Mouse (Mus musculus): ENCODE data around the gene Tsen34.

Tsen34 gene

DNA sequence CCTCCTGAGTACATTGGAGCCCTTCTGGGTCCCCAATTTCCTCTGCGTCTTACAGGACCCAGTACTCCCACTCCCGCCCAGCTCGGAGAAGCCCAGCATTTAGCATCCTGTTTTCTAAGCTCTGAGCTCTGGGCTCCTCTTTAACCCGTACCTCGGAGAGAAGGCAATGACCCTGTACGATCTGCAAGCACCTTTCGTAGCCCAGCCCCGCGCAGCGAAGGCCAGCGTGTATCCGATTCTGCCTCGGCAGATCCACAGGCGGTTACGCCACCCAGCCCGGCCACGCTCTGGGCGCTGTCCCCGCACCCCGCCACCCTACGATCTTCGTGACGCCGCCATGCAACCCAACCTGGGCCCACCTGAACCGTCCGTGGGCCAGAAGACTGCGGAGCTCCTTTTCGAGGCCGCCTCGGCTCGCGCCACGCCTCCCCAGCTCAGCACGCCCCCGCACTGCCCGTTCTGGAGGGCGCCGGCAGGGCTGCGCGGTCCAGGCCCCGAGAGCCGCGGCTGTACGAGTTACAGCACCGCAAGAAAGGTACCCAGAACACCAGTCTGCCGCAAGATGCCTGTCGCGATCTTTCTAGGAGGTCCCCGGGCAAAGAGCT is at the start of gene Tsen34:
Tsen34 (plus strand) TSS at position 482 of the 605 bp plus-strand sequence.
- DNase-seq (ENCODE audit: low spot score in 2 of 2): no peak

DNA sequence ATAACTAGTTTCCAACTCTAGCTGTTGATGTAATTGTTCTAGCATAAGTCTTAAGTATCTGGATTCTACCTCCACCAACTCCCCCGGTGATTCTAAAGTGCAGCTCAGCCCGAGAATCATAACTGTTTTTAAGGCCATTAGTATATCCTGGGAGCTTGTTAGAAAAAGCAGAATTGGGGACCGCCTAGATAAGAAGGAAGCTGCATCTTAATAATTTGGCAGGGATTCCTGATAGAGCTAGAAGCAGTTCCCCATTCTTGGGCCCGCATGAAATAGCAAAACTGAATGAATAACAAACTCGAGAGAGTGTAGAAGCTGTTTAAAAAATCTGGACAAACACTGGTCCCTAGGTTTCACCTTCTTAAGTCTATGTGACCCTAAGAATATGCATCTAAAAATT is 49.3 kb upstream of the Tsen34 start:
- no peak for DNase-seq (ENCODE audit: low spot score in 2 of 2)

DNA sequence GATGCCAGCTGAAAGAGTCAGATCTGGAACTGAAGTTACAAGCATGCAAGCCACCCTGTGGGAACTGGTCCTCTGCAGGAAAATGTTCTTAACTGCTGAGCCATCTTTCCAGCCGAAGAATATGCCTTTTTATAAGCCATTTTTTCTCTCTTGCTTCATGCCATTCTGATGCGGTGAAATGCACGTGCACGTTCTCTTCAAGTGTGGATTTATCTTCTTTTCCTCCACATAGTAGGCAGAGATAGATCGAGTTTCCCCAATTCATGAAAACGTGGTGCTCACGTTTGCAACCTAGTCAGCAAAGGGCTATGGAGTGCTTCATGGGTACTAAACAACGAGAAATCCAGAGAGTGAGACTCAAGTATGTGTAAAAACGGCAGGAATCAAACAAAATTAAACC is 48.8 kb upstream of the Tsen34 start:
- DNase-seq (ENCODE audit: low spot score in 2 of 2): no peak

DNA sequence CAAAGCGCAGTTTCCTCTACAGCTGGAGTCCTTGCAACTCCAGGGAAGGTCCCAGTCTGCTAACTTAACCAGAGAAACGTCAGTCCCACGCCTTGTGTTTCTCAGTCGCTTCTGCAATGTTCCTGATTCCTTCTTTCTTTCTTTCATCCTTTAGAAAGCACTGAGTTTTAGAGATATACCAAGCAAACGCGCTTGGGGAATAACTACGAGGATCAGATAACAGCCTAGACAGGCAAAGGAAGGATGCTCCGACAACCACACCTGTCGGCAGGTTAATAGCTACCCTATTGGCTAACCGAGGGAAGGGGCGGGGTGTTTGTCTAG is 48.4 kb upstream of the Tsen34 start:
- no peak for DNase-seq (ENCODE audit: low spot score in 2 of 2)

DNA sequence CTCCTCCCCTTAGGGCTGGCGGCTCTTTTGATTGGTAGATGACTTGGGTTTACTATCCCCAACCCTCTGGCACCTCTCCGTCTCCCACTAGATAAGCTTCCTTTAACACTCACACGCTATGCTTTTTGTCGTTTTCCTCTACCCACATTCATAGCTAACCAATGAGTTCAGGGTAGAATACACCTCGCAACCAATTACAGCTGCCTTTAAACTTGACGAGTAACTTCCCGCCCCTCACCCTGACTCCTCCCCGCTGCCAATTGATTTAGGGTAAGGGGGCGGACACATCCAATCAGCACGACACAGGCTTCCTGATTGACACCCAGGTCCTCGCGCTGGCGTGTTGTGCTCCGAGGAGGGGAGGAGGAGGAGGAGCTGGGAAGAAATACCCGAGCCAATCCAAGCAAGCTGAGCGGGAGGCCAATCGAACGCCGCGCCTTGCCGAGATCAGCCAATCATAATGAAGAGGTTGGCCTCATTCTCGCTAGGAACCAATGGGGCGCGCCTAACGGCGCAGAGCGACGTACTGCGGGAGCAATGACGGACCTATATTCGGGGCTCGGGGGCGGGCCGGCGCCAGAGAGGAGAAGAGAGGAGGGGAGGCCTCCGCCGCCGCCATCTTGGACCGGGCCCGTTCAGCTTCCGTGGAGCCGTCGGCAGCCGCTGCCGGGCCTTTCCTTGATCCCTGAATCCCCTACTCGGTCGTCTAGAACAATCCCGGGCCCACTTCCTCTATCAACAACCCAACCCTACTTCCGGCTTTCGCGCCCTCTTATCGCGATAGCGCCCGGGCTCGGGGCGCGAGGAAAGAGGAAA is 47.8 kb upstream of the Tsen34 start, which contains the start of gene Cnot3:
Cnot3 (plus strand) TSS at position 597 of the 816 bp plus-strand sequence.
- DNase-seq (ENCODE audit: low spot score in 2 of 2): peak; percentile 100

DNA sequence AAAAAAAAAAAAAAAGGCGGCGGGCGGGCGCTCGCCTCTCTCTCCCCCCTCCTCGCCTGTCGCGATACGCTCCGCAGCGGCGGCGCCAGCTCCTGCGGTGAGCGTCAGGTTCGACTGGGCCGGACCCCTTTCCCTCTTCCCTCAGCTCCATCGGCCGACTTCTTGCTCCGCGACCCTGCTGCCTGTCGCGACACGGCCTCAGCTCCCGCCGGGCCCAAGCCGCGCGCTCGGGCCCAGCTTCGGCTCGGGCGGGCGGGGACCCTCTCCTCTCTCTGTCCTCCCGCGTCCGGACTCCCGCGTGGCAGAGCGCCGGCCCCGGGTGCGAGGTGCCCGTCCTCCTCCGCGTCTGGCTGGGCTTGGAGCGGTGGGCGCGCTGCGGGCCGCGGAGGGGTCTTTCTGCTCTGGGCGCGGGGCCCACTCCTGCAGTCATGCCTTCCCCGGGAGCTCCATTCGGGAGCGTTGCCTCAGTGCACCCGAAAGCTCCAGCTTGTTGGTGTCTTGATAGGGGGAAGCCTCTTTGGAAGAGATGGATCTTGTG is 47.1 kb upstream of the Tsen34 start:
- peak in 1 of 2 experiments; percentile 12 for DNase-seq (ENCODE audit: low spot score in 2 of 2)

DNA sequence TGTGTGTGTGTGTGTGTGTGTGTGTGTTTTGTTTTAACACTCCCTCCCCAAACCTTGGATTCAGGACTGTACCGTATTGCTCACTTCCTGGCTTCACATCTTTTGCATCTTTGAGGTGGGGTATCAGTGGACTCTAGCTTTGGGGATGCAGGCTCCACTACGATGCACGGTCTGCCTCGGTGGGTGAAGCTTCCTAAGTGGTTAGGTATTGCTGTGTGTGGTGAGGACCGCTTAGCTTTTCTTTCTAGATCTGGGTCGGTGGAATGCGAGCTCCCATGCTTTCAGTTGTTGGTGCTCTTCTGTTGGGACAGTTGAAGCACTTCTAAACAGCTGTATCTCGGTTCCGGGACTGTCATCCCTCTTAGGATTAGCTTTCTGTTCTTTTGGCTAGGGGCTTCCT is 46.5 kb upstream of the Tsen34 start:
- no peak for DNase-seq (ENCODE audit: low spot score in 2 of 2)

DNA sequence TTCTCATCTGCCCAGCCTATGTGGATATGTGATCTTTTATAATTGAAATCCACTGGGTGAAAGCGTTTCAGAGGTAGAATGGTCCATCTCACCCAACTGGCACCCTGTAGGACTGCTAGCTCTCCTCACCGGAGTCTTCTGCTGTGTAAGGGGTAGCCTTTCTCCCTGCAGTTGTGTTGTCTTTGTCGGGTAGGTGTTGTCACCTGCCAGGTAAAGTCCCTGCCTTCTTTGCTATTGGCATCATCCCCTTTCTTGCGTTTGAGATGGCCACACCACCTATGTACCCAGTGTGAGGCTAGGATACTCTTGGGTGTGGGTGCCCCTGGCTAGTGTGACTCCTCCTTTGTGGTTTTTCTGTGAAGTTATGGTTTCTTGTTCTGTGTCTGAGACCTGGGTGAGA is 46.0 kb upstream of the Tsen34 start:
- DNase-seq (ENCODE audit: low spot score in 2 of 2): no peak

DNA sequence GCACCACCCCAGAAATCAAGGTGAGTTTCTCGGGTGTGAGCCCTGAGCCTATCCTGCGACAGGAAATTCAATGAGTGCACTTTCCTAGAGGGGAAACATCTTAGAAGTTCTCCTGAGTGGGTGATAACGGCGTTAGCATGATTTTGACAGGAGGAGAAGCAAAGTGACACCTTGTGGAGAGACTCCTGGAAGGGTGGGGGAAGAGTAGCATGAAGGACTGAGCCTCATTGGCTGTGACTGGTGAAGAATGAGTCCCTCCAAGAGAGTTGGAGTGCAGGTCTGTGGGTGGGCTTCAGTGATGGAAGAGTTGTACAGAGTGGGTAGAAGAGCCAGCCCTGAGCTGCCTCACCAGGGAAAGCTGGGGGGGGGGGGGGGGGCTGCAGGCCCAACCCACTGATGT is 35.7 kb upstream of the Tsen34 start:
- no peak for DNase-seq (ENCODE audit: low spot score in 2 of 2)

DNA sequence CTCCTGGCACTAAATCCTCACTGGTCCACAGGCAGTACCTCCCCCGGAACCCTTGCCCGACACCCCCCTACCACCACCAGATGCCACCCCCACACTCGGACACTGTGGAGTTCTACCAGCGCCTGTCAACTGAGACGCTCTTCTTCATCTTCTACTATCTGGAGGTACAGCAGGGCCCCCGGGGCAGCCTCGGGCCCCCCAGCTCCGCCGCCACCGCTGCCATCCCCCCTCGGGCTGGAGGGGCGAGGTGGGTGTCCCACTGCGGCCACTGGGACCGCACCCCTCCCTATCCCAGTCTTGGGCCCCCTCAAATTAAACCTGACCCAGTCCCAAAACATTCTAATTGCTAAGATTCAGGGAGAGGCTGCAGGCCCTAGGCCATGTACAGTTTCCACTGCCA is 34.1 kb upstream of the Tsen34 start:
- no peak for DNase-seq (ENCODE audit: low spot score in 2 of 2)

DNA sequence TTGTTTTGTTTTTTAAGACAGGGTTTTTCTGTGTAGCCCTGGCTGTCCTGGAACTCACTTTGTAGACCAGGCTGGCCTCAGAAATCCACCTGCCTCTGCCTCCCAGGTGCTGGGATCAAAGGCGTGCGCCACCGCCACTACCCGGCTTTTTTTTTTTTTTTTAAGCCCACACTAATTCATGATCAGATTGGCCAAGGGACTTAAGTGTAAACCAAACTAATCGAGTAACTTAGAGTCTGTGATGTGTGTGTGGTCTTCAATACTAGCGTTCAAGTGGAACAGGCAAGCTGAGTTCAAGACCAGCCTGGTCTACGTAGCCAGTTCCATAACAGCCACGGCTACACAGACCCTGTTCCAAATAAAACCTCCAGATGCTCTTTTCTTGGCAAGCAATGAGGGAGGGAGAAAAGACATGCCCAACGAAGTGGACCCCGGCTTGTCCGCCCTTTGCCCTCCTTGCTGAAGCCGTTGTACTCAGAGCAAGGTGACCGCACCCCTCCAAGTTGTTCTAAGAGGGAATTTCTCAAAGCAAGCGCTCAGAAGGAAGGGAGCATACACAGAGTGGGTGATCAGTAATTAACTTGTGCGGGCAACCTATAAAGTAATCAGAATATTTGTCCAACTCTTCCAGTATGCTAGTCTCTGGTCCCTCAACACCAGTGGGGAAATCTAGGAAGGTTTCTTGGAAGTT is 28.0 kb upstream of the Tsen34 start:
- peak in 1 of 2 experiments; percentile 30 for DNase-seq (ENCODE audit: low spot score in 2 of 2)

DNA sequence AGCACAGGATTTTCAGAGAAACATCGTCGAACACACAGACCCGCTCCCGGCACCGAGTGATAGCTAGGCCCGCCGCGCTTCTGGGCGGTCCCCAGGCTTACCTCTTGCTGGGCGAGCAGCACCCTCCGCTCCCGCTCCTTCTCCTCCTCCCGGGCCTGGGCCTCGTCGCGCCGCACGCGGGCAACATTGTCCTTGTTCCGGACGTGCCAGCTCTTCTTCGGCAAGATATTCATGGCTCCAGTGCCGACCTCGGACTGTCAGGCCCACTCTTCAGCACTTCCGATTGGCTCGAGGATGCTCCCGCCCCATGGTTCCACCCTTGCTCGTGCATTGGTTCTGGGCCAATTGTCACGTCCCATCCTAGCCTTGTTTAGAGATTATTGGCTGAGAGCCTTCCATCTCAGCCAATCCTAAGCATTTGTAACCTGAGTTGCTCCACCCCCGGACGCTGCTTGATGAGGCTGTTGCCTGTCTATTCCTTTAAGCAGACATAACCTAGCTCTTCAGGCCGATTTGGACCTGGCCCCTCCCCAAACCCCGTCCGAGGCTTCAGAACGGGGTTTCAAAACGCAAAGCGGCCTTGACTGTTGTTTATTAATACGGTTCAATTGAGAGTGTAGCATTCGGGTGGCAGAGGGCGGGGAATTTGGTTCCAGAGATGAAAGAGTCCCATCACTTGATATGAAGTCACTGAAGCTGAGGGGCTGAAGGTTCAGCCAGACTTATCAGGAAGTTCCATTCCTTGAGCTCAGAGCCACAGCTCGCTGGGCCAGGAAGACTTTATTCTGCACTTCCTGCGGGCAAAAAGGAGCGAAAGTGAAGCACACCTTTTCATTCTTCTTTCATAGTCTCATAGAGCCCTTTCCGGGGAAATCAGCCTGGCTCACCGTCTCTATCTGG is 27.2 kb upstream of the Tsen34 start, which contains the start of gene Leng1:
Leng1 (minus strand) TSS at position 626 of the 900 bp plus-strand sequence.
- DNase-seq (ENCODE audit: low spot score in 2 of 2): peak; percentile 99

DNA sequence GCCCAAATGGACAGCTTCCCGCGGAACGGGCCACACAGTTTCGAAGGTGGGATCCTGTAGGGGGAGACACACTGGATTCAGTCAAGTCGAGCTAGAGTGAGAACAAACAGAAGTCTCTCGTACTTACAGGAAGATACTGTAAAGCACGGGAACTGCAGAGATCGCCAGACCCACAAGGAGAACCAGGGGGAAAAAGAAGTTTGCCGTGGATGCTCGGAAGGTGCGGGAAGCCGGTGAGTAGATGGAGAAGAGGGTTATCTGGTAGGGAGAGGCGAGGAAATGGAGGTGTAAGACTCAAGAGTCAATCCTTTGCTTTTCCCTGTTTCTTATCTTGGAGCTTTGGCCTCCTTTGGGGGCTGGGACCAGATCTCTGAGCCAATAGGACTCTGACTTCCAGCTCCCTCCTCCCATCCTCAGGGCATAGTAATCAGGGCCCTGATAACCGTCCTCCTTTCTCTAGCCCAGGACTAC is 25.7 kb upstream of the Tsen34 start:
- no peak for DNase-seq (ENCODE audit: low spot score in 2 of 2)

DNA sequence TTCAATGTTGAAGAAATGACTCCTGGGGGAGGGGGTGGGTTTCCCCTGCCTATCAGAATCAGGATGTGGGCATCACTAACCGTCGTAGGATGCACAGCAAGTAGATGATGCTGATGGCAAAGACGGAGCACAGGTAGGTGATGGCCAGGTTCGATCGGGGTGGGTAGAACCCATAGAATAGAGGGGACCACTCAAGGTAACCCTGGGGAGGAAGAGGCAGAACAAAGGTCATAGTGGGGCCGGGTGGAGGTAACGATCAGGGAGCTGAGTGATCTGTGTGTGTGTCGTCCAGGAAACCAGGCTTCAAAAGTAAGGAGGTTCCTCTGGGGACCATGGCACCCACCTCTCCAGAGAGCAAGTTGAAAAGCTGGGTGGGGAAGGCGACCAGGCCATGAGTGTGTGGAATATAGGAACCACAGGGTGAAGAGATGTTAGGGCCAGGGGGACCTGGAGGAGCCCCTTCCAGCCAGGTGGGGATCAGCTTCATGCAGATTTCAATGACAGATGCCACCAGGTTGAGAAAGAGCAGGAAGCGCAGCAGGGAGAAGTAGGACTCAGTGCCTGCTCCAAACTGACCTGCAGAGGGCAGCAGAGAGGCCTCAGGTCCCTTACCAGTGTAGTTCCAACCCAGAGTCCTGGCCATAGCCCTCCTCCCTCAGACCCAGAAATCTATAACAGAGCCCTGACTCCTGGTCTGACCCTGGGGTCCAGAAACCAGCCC is 18.0 kb upstream of the Tsen34 start:
- peak; percentile 60 to 70 for DNase-seq (ENCODE audit: low spot score in 2 of 2)

DNA sequence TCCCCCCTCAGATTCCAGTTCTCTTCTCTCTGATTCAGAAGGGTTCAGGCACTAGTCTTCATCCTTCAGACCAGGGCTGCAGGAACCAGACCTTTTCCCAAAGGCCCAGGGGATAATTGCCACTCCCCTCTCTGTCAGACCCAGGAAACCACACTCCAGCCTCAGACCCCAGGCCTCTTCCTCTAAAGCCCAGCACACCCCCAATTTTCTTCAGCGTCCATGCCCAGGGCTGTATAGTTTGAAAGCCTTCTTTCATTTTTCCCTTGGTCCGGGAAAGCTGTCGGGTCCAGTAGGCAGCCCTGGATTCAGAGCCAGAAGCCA is 17.5 kb upstream of the Tsen34 start:
- DNase-seq (ENCODE audit: low spot score in 2 of 2): no peak

DNA sequence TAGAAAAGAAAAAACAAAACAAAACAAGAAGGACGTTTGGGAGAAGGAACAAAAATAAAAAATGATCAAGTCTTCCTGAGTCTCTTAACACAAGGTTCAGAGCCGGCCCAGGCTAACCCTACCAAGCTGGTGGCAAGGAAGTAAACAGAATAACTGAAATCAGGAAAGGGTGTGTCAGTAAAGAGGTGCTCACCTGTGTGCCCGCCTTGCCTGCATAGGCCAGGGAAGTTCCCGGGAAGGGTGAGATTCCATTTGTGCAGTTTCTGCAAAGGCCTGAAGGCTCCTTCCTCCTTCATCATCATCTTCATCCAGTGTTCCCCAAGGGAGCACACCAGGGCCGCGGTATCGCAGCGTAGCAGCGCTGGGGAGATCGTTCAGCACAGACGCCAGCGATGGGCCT is 16.3 kb upstream of the Tsen34 start:
- no peak for DNase-seq (ENCODE audit: low spot score in 2 of 2)

DNA sequence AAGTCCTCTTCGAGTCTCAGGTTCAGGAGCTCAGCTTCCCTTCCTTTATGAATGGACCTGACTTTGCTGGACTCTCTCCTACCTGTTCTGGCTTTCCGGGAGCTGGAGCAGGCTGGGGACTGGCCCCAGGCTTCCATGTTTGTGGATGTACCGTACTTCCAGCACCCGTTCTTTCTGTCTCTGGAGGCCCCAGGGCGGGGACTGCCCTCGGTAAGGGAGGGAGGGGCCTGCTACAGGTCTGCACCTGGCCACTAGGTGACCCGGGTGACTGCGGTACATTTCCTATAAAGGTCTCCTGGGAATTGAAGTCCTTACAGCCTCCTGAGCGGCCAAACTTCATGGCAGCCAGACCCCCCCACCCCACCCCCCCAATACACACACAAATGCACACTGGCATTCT is 15.3 kb upstream of the Tsen34 start, which contains the start of gene Tmc4:
Tmc4 (minus strand) TSS at position 212 of the 400 bp plus-strand sequence.
- no peak for DNase-seq (ENCODE audit: low spot score in 2 of 2)

DNA sequence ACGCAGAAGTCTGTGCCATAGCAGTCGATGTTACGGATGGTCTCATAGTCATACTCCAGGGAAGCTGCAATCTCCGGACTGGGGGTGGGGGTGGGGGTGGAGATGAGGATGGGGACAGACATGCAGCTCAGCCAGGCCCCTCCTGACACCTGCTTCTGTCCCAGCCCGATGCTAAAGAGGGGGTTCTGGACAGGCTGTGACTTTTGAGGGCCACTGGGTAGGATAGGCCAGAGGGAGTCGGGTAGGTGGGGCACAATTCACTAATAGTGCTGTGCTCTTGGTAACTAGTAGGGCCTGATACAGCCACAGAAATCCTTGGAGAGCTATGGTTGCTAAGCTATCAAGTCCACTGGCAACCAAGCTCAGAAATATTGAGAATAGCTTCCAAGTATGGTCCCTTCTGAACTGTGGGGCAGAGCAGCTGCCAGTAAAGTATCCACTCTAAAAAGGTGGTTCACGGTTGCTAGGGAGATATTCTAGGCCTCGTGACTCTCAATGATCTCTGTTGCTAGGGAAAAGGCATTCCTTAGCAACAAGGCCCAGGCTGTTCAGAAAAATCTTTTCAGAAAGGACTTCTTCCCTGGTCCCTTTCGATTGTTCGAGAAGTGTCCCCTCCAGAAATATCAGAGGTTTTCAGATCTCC is 8.6 kb upstream of the Tsen34 start:
- no peak for DNase-seq (ENCODE audit: low spot score in 2 of 2)

DNA sequence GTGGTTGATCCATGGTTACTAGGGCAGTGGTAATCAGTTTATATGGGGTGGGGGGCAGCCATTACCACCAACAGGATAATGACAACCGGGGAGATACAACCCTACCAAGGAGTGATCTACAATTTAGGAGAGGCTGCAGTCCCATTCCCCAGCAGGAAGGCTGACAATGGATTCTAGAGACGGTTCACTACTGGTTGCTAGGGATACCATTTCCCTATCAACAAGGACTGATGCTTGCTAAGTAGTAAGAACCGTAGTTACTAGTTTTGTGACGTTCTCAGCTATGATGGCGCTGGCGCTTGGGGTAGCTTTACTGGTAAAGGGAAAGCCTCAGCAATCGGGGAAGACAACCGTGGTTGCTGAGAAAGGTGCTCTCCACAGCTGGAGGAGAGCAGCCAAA is 8.0 kb upstream of the Tsen34 start:
- no peak for DNase-seq (ENCODE audit: low spot score in 2 of 2)
